Mouse (Mus musculus) Patski (cell line): ENCODE results near the gene Hunk. TPM values are rescaled to one million over a fixed set of nuclear protein-coding genes. Genes with fewer than 3 reads are reported as not detected.

Experiments used
- ATAC-seq: fragments of 100-300 bp; one replicate; pipeline ENCODE4 v1.8.0; 2021
- CTCF ChIA-PET: fragments of 350-600 bp; sonication (Branson Sonifier 250); formaldehyde crosslinking; loops from one replicate; lab custom pipeline; 2022; ENCODE audit warnings: inconsistent platforms; lab: Charles Lee
- POLR2A ChIA-PET: fragments of 350-600 bp; sonication (Branson Sonifier 250); formaldehyde crosslinking; loops from one replicate; lab custom pipeline; 2022; ENCODE audit warnings: antibody characterized with exemption, inconsistent platforms; lab: Charles Lee
- DNase-seq: peaks from one replicate; pipeline ENCODE4 v3.0.0-alpha.2; 2011; ENCODE audit warnings: low read depth, low spot score
- H3K27me3 ChIP-seq: fragments of 371-371 bp; one replicate; pipeline ENCODE4 v1.5.1; 2021
- CTCF ChIP-seq: fragments of 100-300 bp; IDR thresholded peaks from one replicate; pipeline ENCODE4 v1.5.1; 2021
- in situ Hi-C: fragments of 300-500 bp; cut with MboI; formaldehyde crosslinking; loops from 3 replicates; pipeline ENCODE4 v1.11.1; 2018; ENCODE audit warnings: low pct_unique_long_range_greater_than_20kb, mixed read lengths
- polyA plus RNA-seq: library from polyadenylated mRNA; unstranded; gene quantifications from one replicate; pipeline ENCODE4 v1.2.3, GENCODE M21; 2021

Gene Hunk
- polyA plus RNA-seq, 1 experiment from 2014 or later = 11.2 TPM

GRCm38 (mm10) chr16:90427838-90428630 lies 42.2 kb downstream of the Hunk start:
- POLR2A ChIA-PET = no interaction called here
- DNase-seq = no peak
- no peaks in the 10 kb centered on the region for H3K27me3 ChIP-seq
- CTCF ChIA-PET = no interaction called here
- in situ Hi-C loops = no loop called here
- no peak for ATAC-seq
- no peak for TF ChIP-seq CTCF

GRCm38 (mm10) chr16:90433551-90433950 lies 47.7 kb downstream of the Hunk start:
- in situ Hi-C loops = no loop called here
- no peaks in the 10 kb centered on the region for H3K27me3 ChIP-seq
- DNase-seq (no peak), ATAC-seq (no peak)
- no peak for TF ChIP-seq CTCF
- ChIA-PET CTCF (no interaction called here), POLR2A (no interaction called here)

- ATAC-seq = no peak
- CTCF ChIA-PET = no interaction called here
- TF ChIP-seq CTCF = no peak
- H3K27me3 ChIP-seq = no peaks in the 10 kb centered on the region
- POLR2A ChIA-PET = no interaction called here
- DNase-seq = no peak
- in situ Hi-C loops = no loop called here
These were observed 49.4 kb downstream of the Hunk start for GRCm38 (mm10) chr16:90435231-90435630.

GRCm38 (mm10) chr16:90437276-90437675 lies 51.5 kb downstream of the Hunk start:
- in situ Hi-C loops = no loop called here
- ChIA-PET POLR2A (no interaction called here), CTCF (interaction anchor here (1.3 kb wide), 1 partner anchor 15 kb away, joined by 3 read pairs; no protein-coding TSS in a partner anchor)
- TF ChIP-seq CTCF = no peak
- no peaks in the 10 kb centered on the region for H3K27me3 ChIP-seq
- DNase-seq (no peak), ATAC-seq (no peak)

GRCm38 (mm10) chr16:90439493-90439892 lies 53.7 kb downstream of the Hunk start:
- H3K27me3 ChIP-seq = no peaks in the 10 kb centered on the region
- ChIA-PET POLR2A (no interaction called here), CTCF (interaction anchor here (2.2 kb wide), 1 partner anchor 15 kb away, joined by 4 read pairs; no protein-coding TSS in a partner anchor)
- no peak for ATAC-seq
- no peak for TF ChIP-seq CTCF
- in situ Hi-C loops = no loop called here
- no peak for DNase-seq

- ChIA-PET POLR2A (no interaction called here), CTCF (no interaction called here)
- no peaks in the 10 kb centered on the region for H3K27me3 ChIP-seq
- in situ Hi-C loops = no loop called here
- ATAC-seq (no peak), DNase-seq (no peak)
- no peak for TF ChIP-seq CTCF
These were observed 54.8 kb downstream of the Hunk start for GRCm38 (mm10) chr16:90440654-90441053.

GRCm38 (mm10) chr16:90442991-90443390 lies 57.2 kb downstream of the Hunk start:
- no peaks in the 10 kb centered on the region for H3K27me3 ChIP-seq
- no peak for TF ChIP-seq CTCF
- ATAC-seq = no peak
- no peak for DNase-seq
- POLR2A ChIA-PET = no interaction called here
- CTCF ChIA-PET = no interaction called here
- in situ Hi-C loops = no loop called here

GRCm38 (mm10) chr16:90453197-90453596 lies 67.4 kb downstream of the Hunk start:
- ATAC-seq (no peak), DNase-seq (no peak)
- CTCF ChIA-PET = interaction anchor here (1.2 kb wide), 1 partner anchor 9 kb away, joined by 3 read pairs; no protein-coding TSS in a partner anchor
- H3K27me3 ChIP-seq = no peaks in the 10 kb centered on the region
- POLR2A ChIA-PET = interaction anchor here (0.9 kb wide), 1 partner anchor 66 kb away, joined by 3 read pairs; no protein-coding TSS in a partner anchor
- no peak for TF ChIP-seq CTCF
- in situ Hi-C loops = no loop called here

- no peak for DNase-seq
- H3K27me3 ChIP-seq = no peaks in the 10 kb centered on the region
- ChIA-PET CTCF (no interaction called here), POLR2A (interaction anchor here (0.7 kb wide), 1 partner anchor 25 kb away, joined by 7 read pairs; no protein-coding TSS in a partner anchor)
- TF ChIP-seq CTCF = no peak
- in situ Hi-C loops = no loop called here
- ATAC-seq = no peak
These were observed 70.8 kb downstream of the Hunk start for GRCm38 (mm10) chr16:90456495-90457125.

GRCm38 (mm10) chr16:90458899-90459610 lies 73.2 kb downstream of the Hunk start:
- CTCF ChIA-PET = no interaction called here
- no peaks in the 10 kb centered on the region for H3K27me3 ChIP-seq
- ATAC-seq (peak; percentile 85), DNase-seq (peak; percentile 79)
- in situ Hi-C loops = no loop called here
- no peak for TF ChIP-seq CTCF
- POLR2A ChIA-PET = no interaction called here
